Mouse (Mus musculus) urinary bladder, postnatal 4 days (tissue): ENCODE measurements around the gene Cuedc2.

Experiments
- DNase-seq, 2 experiments: peaks; one replicate each; pipeline ENCODE4 v3.0.0; 2021 to 2022; ENCODE audit warnings: low spot score in 2 of 2

Cuedc2 gene

DNA sequence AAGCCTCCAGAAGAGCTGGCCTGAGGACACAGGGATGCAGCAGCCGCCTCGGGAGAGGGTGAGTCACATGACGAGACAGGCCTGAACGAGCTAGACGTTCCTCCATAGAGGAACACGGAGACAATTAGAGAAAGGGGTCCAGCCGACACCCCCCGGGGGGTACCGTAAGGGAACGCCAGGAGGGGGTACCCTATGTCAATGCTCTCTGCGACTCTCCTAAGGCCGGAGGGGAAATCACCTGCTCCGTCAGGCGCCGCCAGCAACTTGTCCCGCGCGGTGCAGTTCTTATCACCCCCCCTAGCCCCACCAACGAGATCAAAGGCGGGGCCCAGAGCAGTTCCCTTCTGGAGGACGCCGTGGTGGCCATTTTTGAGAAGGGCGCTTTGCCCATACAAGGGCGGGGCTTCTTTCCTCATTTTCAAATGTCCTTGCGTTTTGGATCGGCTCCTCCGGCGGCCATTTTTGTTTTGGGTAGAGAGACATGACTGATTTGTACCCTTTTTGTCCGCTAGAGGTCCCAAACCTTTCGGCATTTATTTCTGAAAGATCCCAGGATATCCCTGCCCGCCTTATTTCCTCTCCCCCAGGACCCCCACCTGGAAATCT, at the start of gene Cuedc2:
Gene Cuedc2 (minus strand): TSS at position 372 of the 606 bp plus-strand sequence.
- DNase-seq: peak; percentile 93 to 96

DNA sequence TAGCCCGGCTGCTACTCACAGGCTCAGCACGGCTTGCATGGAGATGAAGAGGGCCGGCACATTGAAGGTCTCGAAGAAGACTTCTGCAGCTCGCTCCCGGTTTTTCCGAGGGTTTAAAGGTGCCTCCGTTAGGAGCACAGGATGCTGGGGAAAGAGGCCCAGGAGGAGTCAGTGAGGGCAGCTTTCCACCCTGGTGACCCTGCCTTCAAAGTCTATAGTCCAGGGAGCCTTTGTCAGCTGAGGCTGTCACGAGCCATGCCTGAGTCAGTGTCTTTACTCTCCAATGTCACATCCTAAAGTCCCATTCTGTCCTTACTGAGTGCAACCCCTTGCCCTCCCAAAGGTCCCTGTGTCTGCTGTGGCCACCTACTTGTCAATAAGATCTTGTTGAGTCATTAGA, 43.8 kb upstream of the Cuedc2 start:
- no peak for DNase-seq

DNA sequence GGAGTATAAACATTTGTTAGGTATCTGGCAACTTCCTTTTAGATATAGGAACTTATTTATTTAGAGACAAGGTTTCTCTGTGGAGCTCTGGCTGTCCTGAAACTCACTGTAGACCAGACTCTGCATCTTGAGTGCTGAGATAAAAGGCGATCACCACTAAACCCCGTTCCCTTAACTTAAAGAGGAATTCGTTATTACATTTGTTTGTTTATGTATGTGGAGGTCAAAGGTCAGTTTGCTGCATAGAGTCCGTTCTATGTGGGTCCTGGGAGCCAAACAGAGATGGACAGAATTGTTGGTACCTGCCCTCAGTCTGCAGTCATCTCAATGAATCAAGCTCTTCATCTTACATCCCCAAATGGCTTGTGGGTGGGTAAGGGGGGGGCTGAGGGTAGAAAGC, 37.4 kb upstream of the Cuedc2 start:
- no peak for DNase-seq

DNA sequence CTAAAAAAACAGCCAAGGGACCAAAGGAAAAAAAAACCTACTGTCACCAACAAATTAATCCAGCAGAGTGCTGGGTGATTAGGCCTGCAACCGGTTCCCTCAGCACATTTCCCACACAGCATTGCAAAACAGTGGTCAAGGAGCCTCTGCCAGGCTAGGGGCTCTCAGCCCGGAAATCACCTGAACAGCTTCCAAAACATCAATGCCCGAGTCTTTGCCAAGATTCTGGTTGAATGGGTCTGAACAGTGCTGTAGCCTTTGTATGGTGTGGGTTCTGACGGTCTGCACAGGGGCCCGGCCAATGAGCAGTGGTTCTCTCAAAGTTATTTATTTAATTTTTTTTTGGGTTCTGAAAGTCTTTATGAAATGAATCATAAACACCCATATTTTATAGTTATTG, 37.0 kb upstream of the Cuedc2 start:
- no peak for DNase-seq

DNA sequence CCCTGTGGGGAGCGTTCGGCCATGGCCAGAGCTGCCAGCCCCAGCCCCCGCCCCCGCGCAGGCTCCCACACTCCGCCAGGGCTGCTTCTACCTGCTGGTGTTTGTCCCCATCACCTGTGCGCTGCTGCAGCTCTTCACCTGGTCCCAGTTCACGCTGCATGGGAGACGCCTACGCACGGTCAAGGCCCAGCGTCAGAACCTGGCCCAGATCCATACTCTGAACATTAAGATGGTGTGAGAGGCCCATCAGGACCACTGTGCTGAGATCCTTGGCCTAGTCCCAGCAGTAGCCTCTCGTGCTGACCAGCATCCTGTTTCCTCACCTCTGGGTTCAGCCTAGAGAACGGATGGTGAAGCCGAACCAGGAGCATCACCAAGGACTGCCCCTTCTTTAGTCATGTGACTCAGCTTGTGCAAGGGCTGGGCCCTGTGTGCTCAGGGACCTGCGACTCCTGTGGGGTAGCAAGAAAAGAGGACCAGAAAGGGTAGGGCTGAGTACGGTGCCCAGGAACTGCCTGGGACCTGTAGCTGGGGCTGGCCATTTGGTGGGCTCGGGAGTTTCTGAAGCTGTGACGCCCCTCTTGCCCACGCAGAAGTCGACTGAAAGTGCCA, 36.1 kb upstream of the Cuedc2 start:
- no peak for DNase-seq

DNA sequence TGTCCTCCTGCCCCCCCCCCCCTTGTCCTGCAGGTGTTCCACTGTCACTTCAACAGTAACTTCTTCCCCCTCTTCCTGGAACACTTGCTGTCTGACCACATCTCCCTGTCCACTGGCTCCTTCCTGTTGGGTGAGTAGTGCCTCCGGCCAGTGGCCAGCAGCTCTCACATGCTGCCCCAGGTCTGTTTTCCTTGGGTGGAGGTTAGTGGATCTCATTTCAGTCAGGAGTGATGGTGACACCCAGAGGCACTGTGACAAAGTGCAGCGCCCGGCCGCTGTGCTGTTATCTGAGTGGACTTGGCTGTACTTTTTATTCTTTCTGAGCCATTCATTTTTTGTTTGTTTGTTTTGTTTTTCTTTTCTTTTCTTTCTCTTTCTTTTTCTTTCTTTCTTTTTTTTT, 30.7 kb upstream of the Cuedc2 start:
- peak in 1 of 2 experiments; percentile 43 for DNase-seq

DNA sequence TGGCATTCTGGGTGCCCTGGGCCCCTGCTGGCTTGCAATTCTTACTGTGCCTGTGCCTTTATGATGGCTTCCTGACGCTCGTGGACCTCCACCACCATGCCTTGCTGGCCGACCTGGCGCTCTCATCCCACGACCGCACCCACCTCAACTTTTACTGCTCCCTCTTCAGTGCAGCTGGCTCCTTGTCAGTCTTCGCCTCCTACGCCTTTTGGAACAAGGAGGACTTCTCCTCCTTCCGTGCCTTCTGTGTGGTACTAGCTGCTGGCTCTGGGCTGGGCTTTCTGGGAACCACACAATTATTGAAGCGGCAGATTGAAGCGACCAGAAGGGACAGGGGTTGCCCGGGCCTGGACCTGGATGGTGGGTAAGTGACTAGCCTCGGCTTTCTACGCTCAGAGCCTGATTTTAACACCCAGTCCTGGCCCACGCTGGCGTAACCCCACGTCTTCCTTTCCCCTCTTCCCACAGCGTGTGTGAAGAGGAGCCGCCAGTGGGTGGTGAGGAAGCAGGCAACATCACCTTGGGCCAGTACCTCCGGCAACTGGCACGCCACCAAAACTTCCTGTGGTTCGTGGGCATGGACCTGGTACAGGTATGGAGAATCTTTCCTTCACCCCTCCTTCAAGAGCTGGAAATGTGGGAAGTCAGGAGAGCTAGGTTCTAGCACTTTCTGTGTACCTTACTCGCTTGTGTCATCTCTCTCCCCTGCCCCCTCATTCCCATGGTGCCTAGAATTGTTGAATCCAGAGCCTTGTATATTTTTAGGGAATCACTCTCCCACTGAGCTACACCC, 29.5 kb upstream of the Cuedc2 start:
- no peak for DNase-seq

DNA sequence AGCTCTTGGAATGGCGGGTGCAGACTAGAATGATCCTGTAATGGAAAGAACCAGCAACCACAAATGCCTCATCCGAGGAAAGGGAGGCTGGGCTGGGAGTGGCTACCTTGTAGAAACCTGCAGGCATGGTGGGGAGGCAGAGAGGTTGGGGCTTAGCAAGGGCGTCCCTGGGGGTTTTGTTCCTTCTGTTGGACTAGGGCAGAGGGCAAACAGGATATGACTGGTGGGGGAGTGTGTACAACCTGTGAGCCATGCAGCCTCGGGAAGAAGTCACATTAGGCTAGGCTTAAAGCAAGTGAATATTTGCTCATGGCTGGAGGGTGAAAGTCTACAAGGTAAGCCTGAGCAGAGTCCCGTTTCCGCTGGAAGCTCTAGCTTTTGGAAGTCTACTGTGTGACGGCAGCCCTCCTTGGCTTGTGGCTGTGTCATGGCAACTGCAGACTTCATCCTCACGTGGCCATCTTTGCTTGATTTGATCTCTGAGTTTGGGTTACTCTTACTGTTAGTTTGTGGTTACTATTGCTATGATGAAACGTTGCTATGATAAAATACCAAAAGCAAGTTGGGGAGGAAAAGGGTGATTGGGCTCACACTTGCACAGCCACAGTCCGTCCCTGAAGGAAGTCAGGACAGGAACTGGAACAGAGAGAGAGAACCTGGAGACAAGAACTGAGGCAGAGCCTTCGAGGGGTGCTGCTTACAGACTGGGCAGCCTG, 24.9 kb upstream of the Cuedc2 start:
- no peak for DNase-seq

DNA sequence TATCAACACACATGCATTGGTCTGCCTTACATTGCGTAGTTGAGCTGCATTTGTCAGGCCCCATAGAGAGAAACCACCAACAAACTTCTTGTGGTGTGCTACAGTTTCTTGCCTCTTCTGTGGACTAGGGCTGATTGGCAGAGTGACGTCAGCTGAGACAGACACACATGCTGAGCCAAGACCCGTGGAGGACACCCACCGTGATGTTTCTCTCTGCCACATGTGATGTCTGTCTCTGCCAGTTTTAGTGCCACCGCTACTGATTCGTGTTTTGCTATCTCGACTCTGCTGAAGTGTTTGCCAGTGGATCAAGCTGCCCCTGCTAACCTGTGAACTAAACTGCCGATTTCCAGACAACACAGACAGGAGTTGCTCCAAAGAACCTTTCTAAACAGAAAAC, 23.6 kb upstream of the Cuedc2 start:
- no peak for DNase-seq

DNA sequence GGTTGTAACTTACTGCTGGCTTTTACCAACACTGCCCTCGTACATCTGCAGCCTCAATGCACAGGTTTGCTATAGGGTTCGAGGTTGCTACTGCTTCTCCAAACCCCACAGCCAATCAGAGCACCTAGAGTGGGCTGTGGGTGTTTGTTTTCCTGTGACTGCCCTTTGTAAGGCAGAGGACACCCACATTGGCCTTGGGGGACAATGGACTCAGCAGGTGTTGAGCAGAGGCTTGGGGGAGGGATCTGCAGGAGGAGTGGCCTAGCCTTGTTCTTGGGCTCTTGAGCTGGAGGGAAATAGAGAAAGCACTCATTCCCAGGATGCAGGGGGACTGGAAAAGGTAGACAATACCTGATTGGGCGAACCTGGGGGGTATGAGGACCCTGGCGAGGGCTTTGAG, 19.9 kb upstream of the Cuedc2 start:
- no peak for DNase-seq

DNA sequence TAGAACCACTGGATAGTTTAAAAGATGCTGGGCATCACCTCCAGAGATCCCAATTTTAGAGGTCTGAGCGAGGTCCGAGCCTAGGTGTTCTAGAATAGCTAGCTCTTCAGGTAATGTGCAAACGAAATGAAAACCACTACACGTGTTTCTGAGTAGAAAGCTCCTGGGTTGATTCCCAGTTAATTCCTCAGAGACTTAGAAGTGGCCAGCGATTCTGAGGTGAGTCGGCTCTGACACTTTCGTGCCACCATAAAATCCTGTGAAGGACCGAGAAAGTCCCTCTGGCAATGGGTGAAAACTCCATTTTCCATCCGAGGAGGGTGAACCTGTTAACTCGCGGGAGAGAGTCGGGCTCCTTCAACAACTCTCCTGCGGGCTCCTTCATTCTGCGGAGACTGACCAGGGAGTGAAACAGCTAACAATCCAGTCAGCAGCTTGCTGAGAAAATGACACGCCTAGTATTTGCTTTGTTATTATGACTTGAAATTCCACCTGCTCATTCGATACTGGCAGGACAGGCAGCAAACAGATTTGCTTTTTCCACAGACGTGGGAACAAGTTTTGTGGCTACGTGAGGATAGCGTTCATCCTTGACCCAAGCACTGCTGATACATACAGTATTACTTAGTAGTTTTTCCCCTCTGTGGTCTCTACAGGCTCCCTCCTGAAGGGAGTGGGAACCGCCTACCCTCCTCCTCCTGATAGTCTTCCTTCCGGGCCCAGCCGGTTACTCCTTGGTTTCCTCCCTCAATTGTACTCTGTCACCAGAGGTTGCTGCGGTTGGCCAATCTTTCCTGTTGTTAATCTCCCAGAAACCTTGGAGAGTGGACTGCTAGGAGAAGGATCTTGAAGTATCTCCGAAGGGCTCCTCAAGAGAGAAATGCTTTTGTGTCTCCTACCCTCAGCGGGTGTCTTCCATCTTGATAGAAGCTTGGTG, 19.1 kb upstream of the Cuedc2 start:
- no peak for DNase-seq

DNA sequence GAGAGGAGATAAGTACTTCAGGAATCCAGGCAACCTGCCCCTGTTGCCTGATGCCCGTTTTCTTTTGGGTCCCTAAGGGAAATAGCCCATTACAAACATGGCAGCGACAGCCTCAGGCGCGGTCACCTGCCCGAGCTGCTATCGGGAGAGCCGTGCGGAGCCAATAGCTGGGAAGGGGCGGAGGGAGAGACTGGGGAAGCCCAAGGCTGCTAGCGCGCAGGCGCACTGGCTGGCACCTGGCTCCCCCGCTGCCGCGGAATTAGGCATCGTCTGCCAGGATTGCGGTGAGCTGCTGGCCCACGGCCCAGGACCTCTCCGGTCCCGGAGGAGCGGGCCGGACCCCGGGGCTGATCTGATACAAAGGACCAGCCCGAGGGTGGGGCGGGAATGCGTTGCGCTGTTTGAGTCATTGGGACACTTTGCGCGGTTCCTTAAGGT, 18.2 kb upstream of the Cuedc2 start:
- DNase-seq: peak; percentile 78 to 84

DNA sequence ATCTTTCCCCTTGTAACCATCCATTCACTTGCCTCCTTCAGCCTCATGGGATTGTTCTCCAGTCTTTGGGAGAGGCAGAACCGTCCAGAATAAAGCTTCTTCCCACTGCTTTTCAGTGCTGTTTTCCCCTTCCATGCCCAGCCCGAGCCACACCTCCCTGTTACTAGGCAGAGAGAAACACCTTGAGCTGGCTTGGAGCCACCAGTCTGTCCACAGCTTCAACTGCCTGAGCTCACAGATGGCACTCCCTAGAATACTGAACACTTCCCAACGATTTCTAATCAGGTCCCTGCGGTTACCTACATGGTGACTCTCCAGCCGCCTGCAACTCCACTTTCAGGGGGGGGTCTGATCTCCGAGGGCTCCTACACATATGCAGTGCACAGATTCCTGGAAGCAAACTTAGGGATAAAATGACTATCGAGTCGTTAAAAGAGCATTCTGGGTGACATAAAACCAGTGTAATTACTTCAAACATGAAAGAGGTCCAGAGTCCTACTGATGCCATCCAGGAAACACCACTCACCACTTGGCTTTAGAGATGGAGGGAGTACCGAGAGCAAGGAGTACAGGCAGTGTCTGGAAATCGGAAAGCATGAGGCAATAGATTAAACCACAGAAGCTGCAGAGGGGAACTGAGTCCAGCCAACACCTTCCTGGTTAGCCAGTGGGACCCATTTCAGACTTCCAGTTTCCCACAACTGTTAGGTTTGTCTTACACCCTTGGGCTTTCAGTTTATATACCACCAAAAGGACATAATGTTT, 11.8 kb upstream of the Cuedc2 start, which contains the start of gene 2310034G01Rik:
Gene 2310034G01Rik (minus strand): TSS at position 135 of the 765 bp plus-strand sequence.
- DNase-seq: no peak

DNA sequence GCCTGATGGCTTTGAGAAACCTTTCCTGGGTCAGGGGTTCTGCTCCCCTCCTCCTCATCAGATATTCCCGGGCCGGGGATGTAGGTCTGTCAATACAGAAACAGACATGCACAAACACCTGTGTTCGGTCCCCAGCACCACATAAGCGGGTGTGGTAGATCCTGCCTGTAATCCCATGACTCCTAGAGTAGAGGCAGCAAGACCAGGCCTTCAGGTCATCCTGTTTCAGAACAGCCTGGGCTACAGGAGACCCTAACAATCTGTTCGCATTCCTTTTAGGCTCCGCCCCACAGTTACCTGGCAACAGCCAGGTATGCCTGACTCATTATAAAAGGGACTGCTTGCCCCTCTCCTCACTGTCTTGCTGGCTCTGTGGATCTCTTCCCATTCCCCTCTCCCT, 11.0 kb upstream of the Cuedc2 start:
- DNase-seq: no peak

DNA sequence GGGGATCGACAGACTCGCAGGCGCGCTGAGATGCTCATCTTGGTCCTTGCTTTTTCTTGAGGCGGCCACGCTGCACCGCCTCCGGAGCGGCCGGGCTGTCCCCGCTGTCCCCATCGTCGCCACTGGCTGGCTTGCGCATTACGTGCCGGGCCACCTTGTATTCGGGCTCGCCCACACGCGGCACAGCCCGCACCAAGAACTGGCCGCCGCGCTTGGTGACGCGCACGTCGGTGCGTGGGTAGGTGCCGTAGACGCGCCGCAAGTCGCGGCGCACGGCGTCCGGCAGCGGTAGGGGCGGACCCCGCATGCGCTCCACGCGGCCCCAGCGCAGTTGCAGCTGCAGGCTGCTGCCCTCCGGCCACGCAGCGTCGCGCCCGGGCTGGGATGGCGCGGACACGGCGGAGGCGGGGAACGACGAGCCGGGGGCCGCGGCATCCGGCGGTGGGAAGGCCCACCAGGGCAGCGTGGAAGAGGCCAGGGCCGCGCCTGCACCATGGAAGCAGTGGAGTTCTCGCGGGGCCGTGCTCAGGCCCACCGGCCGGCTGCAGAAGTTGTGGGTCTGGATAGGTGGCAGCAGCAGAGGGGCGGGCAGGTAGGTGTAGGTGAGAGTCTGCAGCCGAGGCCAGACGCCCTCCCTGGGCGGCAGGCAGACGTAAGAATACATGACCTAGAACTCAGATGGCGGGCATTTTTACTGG, 10.4 kb upstream of the Cuedc2 start:
- DNase-seq: peak in 1 of 2 experiments; percentile 78

DNA sequence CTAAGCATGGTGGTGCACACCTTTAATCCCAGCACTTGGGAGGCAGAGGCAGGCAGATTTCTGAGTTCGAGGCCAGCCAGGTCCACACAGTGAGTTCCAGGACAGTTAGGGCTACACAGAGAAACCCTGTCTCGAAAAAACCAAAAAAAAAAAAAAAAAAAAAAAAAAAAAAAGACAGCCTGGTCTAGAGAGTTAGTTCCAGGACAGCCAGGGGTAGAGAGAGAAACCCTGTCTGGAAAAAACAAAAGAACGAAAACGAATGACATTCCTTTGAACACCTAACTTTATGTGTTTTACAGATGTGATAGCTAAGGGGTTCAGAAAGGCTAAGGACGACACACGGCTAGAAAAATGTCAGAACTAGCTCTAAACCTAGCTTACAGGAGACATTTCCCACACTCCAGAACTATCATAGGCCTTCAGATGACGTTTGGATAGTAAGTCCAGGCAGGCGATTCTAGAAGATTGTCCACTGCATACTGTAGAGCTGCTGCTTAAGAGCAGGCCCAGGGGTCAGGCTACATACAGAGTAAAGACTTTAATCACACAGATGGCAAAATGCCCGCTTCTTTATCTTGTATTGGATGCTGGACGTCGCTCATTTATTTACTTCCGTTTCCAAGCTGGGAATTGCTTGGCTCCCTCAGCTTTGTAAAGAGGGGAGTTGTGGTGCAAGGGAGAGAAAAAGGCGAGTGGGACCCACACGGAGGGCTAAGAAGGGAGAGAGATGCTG, 9.6 kb upstream of the Cuedc2 start:
- no peak for DNase-seq

DNA sequence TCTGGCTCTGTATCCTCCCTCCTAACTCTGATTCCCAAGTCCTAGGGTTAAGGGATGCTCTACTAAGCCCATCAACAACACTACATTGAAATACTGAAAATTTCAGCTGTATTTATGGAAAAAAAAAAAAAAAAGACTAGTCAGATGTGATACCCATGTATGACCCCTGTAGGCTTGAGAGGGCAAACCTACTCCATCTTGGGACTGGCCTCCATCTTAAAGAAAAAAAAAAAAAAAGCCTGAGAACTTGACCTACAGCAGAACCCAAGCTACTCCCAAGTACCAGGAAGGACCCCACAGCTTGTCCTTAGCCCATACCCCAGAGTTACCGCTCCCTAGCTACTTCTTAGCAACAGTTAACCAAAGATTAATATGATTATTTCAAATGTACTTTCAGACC, 8.6 kb upstream of the Cuedc2 start:
- no peak for DNase-seq

DNA sequence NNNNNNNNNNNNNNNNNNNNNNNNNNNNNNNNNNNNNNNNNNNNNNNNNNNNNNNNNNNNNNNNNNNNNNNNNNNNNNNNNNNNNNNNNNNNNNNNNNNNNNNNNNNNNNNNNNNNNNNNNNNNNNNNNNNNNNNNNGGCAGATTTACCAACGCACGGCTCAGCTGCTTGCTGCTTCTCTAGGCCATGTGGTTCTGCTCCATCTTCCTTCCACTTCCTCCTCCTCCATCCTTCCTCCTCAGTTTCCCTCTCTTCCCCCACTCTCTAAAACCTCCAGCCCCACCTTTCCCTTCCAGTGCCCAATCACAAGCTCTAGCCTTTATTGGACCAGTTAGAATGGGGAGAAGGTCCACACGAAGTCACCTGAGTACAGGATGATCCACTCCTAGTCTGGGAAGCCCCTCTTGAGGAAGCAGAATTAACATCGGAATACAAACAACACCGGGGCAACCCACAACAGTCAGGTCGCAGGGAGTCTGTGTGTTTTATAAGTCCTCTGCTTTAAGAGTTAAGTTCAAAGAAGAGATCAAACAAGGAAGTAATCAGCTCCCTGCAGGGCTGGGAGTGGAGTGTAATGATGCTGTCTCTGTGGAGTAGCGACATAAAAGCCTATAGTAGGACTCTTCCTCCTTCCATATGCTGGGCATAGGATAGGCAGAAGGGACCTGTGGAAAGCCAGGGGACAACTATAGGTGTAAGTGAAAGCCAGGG, 6.4 kb upstream of the Cuedc2 start:
- DNase-seq: no peak
